Mouse (Mus musculus): Measurements from ENCODE around the gene Tbcc.
"Not testable (repeated sequence)": the region's sequence is repeated elsewhere in the genome, so short reads cannot be mapped to it uniquely, and the experiment has no call there.

The Tbcc gene

DNA sequence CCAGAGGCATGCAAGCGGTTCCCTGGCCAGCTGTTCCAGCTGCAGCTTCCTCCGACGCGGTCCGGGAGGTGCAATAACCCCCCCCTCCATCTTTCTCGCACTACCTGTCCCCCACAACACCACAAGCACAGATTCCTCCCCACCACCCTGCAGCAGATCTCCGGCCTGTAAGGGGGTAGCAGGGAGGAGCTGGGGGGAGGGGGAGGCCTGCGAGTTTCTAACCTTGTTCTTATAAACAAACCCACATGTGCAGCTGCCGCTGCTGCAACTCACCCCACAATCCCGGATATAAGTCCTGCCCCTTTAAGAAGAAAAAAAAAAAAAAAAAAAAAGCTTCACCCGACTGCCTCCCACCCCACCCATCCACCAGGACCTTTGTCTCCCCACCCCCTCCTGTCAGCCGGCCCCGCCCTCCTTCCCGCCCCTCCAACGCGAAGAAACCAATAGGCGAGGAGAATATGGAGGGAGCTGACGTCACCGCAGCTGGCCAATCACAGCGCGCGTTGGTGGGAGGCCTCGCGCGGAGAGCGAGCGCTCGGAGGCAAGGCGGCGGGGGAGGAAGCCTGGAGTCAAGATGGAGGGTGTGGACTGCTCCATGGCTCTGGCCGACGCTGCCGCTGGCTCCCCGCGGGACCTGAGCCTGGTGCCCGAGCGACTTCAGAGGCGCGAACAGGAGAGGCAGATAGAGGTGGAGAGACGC, at the start of gene Tbcc:
Gene Tbcc (plus strand): TSS at position 569 of the 700 bp plus-strand sequence.
- DNase-seq: peak; percentile 92 to 93

DNA sequence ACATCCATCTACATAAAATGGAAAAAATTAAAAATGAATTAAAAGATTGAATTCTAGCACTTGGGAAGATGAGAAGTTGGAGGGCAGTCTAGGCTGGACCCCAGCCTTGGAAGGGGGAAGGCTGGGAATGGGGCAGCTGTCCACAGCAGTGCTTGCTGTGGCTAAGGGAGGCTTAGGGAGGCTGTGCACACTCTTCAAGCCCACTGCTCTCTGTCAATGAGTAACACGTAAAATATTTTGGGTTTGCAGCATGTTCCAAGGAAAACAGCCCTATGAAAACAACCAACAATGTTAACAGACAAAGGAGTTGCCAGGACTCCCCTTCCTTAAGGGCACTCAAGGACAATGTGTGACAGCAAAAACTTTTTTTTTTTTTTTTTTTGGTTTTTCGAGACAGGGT, 47.5 kb upstream of the Tbcc start:
- DNase-seq: no peak

DNA sequence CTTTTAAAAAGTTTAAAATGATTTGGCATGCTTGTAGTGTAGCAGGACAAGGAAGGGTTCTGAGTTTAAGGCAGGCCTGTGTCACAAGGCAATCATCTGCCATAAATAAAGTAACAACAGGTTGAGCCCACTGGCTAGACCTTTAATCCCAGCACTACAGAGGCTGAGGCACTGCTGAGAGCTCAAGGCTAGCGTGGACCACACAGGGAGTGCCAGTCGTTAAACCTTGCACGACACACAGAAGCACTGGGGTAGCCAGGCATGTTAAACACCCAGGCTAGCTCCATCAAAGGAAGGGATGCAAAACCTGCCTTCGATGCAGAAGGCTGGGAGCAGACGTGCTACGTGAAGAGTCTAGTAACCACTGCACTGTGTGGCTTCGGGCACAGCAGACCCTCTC, 46.8 kb upstream of the Tbcc start:
- no peak for DNase-seq

DNA sequence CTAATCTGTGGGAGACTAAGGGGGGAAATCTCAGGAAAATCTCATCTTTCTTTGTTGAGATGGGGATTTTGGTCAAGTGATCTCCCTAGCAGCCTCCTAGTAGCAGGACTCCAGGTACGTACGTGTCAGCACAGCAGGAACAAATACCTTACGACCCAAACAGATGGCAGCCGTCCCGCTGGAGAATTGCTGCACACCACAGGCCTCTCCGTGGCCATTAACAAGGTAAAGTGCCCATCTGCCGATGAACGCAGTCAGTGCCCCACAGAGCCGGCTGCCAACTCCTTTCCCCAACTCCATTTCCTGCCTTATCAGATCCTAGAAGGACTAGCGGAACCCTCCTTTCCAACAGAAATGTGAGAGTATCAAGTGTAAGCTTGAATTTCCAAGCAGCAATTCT, 45.7 kb upstream of the Tbcc start:
- no peak for DNase-seq

DNA sequence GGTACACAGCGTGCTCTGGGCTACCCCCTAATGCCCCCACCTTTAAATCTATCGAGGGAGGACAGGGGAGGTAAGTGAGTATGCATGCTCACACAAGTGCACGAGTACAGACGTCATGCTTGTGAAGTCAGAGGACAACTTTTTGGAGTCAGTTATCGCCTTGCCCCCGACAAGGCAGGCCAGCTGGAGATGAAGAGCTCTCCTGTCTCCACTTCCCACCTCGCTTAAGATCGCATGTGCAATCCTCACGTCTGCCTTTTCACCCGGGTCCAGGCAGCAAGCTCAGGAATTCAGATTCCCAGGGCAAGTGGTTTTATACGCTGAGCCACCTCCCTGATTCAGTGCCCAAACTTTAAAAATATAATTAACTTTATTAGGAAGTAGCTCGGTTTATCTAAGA, 45.2 kb upstream of the Tbcc start:
- no peak for DNase-seq

DNA sequence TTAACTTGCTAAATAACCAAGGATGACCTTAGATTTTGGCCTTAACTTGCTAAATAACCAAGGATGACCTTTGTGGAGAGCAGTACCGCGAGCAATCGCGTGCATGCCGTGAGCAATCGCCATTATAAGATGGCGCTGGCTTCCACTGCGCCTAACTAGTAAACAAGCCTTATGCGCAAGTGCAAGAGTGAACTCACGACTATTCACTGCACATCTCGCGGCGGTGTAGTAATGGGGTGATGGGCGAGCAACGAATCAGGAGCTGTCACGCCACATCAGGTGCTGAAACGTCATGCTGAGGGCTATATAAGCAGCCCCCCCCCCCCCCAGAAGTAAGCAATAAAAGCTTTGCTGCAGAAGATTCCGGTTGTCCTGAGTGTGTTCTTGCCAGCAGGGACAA, 43.9 kb upstream of the Tbcc start:
- DNase-seq: not testable (repeated sequence)

DNA sequence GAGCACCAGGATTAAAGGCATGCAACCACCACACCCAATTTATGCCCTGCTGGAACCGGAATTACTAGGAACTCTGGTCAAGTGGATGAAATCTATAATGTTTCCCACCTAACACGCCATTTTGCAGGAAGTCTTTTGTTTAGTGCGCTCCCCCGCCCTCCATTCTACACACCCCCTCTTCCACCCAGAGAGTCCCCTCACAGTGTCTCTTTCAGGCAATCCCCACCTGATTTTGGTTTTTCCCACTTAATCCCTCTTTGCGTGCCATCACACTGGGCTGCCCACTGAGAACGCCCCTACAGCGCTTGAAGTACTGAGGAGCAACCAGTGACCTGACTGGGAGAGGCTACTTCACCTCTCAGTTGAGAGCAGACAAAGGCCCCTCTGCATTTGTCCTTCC, 43.3 kb upstream of the Tbcc start:
- DNase-seq: no peak

DNA sequence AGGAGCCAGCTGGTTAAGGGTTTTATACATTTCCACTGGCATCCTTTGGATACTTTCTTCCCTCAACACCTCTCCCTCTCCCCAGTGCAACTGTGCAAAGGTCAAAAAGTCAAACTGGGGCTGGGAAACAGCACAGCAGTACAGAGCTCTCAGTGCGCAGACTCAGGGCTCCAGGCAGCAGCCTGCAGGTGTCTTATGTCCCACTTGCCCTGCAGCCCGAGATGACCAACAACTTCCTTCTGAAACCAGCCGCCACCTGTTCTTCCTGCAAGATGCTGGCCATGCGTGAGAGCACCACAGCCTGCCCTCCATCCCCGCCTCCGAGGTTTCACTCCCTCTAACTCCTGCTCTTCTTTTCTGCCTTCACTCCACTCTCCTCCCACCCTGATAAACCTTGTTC, 37.8 kb upstream of the Tbcc start:
- peak; percentile 49 to 67 for DNase-seq

DNA sequence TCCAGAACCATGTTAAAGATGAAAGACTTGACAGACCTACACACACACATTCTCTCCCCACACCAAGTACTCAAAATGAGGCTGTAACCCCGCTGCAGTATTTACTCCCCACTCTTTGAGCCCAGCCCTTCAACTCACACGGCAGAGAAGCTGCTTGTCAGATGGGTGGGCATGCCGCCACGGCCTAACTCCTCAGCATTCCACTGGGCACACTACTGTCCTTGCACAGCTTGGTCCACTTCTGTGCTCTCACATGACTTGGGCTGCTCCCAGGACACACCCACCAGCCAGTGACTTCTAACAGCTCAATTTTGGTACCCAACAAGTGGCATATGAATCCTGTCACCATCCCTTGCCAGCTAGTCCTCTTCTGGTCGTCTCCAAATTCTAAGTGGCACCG, 37.2 kb upstream of the Tbcc start:
- DNase-seq: no peak

DNA sequence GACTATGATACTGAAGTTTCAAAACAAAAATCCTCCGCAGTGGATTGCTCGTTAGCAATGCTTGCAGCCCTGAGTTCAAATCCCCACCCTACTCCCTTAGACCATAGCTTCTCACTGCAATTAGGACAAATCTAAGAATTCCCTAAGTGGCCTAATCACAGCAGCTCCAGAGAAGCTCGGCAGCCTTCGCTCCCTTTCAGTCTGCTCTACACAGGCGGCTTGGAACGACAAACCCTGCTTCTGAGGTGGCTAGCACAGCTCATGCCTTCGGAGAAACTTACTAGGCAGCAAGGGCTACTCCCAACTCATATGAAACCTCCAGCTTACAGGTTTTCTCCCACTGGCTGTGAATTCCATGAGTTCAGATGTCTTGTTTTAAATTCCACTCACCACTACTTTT, 36.4 kb upstream of the Tbcc start:
- no peak for DNase-seq

DNA sequence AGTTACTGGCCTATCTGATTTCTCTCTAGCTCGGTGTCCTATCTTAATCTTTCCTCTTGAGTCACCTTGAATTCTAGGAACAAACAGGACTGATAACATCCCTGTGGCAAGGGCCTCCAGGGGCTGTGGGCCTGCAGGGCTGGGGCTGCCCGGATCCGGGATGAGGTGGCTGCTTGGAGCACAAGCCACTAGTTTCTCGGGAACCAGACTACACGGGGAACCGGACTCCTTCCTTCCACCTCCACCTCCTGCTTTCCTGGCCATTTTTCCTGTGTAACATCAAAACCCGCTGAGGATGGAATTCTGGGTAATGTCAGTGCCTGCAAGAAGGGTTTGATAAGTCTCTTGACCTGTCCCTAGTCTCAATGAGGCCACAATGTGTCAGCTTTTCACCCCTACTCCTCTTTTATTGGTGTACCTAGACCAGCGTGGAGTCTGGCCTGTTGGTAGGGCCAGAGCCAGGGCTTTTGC, 35.8 kb upstream of the Tbcc start:
- DNase-seq: no peak

DNA sequence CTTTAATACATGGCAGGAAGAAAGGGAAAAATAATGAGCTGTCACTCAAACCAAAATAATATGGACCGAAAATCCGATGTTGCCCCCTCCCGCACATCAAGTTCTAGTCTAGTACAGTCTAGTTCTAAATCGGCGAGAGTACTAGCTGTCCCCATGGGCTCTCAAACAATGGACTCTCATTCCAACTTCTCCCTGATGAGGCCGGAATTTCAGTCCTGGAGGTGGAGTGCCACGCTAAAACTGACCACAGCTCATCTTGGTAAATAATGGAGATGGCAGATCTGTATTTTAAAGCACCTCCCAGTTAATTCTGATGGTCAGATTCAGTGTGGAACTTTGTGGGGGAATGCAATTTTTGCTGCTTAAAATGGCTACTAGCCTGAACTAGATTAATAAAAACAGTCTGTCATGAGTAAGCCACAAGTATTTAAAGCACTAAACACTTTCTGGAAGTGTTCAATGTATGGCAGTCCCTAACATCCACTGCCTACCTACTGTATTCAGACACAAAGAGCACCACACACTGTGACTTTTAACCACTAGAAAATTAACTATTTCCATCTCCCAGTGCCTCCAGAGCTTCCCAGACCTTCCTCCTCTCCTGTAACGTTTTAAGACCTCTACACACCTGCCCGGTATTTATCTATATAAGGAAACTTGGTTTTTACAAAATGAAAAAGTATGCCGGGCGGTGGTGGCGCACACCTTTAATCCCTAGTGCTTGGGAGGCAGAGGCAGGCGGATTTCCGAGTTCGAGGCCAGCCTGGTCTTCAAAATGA, 35.0 kb upstream of the Tbcc start:
- DNase-seq: no peak

DNA sequence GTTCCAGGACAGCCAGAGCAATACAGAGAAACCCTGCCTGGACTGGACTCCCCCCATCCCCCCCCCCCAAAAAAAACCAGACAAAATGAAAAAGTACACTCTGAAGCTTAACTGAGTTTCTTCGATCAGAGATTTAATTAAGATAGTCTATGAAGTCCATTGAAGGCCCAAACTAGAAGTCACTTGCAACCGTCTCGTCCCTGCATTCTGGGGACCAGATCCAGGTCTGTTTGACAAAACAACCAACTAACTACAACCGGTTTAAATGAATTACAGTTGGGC, 34.4 kb upstream of the Tbcc start:
- DNase-seq: no peak

DNA sequence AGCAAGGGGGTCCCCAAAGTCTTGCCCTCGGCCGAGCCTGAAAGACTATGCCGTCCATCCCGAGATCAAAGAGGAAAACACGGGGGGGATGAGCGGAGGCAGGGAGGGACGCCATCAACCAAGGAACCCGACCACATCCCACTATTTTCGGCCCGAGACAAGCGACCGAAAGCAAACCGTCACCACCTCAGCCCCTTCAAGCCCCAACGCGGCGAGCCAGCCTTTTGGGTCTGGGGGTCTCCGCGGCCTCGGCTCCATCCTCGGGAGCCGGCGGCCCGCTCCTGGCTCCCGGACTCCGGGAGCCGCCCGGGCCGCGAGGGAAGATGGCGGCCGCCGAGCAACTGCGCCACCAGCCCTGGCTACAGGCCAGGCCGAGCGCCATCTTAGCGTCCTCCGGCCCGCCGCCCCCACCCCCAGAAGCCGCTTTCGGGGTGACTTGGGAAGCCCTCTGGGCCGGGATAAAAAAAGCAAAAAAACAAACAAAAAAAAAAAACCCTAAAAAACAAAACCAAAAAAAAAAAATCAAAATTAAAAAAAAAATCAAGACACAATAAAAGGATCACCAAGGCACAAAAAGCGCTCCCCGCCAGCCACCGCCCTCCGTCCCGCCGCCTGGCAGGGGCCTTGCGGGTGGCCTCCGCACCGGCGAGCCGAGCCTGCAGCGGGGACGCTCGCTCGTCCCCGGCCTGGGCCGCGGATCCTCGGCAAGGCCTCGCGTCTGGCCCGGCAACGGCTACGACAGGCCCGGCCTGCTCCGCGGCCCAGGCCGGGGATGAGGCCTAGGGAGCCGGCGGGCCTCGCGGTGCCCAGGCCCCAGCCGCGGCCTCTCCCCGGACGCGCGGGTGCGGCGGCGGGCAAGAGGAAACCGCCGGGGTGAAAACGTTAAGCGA, 33.8 kb upstream of the Tbcc start:
- DNase-seq: peak; percentile 69 to 81

DNA sequence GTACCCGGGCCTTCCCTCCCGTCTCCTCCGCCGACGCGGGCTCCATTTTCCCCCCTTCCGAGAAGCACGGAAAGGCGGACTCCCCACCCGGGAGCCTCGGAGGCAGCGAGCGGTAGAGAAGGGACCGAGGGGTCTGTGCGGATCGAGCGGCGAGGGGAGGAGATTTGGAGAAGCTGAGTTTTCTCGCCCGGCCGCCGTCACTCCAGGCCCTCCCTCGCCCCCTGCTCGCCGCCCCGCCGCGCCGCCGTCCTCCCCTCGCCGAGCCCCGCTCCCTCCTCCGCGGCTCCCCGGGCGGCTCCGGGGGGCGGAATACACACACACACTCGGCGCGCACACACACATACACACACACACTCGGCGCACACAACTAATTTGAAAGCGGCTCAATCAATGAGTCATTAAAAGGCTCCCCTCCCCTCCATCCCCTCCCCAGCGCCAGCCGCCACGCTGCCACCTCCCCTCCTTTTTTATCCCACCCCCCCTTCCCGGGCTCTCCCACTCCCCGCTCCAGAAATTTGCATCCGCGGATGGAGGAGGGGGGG, 33.1 kb upstream of the Tbcc start:
- DNase-seq: peak; percentile 72 to 75

DNA sequence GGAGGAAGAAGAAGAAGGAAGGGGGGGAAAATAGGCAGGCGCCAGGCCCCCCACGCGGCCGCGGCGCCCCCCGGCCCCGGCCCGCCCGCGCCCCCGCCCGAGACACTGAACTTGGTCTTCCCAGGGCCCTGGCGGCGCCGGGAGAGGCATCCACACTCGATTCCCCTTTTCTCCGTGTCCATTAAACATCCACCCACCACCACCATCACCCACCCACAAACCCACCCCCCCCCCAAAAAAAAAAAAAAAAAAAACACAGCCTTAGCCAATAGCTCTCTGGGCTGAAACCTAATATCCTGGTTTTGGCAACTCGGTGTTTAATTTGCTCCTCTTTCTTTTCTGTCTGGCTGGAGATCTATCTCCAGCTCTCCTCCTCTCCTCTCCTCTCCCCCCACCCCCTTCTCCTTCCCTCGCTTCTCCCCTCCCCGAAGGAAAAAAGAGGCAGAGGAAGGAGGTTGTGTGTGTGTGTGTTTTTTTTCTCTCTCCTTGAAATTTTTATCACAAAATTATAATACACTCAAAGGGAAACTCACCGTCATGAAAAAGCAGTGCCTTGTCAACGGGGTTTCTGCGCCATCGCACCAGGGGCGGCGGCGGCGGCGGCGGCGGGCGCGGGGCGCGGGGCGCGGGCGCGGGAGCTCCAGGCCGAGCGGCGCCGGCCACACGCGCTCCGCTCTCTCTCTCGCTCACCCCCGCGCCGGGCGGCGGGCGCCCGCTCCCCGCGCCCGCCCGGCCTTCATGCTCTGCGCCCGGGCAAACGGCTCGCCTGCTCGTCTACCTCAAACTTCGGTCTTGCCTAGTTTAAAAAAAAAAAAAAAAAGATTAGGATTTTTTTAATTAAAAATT, 32.4 kb upstream of the Tbcc start, which contains the start of gene Bicral:
Gene Bicral (minus strand): TSS at position 580 of the 846 bp plus-strand sequence.
- peak; percentile 60 to 76 for DNase-seq

DNA sequence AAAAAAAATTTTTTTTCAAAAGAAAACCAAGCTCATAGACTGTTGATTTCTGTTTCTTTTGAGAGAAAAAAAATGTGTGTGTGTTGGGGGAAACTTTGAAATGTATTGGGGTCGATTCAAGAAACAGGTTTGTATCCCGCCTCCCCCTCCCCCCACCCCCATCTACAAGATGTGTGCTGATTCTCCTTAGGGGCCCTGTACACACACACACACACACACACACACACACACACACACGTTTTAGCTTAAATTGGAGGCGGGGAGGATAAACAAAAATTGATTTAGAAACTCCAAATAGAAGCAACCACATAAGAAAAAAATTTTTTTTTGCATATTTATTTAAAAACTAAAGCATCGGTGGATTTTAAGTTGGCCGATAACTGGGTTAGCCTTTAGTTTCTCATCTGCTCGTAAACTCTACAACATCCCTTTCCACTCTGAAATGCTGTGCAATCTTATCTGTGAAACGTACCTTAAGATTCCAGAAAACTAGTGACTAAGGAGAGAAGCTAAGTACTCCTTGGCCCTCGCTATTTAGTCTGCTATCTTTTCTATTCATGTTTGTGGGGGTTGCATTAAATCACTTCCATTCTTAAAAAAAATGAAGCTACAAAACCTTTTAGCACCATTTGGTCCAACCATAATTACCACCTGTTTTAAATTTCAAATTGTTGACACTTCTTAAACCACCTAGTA, 31.6 kb upstream of the Tbcc start:
- no peak for DNase-seq

DNA sequence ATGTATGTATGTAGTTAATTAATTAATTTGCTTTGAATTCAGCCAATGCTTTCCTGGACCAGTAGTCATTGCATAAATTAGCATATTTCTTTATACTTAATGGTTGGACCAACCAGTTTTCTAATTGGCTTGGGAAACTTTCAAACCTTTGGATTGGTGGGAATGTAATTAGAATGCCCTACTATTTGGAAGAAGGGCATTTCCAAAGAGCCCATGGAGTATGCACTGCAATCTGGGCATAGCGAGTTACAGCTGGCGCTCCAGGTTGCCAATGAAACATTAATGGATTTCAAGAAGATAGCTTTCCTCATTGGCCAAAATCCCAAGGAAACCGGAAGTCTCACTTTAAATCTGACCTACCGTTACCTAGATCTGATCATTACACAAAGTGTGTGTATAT, 30.4 kb upstream of the Tbcc start:
- DNase-seq: no peak

DNA sequence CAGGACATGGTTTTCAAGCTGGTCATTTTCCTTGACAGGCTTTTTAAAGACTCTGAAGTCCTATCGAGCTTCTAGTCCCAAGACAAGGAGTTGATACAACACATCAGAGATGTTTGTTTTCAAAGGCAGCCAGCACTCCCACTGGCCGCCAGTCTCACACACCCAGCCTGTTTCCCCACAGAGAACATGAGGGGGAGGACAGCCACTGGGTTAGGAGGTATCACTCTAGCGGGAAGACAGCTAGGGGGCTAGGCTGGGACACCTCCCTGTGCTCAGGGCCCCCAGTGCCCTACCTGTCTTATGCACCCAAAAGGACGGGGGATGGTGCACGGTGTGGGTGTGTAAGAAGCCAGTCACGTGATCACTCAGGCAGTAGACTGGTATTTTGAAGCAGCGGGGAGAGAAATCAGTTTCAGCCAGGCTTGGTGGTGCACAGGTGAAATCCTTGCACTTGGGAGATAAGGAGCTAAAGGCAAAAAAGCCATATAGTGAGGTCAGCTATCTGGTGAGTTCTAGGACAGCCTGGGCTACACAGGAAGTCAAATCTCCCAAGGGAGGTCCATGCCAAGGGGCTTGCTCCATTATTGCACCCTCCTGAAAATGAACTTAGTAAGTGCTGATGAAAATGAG, 25.8 kb upstream of the Tbcc start:
- no peak for DNase-seq

DNA sequence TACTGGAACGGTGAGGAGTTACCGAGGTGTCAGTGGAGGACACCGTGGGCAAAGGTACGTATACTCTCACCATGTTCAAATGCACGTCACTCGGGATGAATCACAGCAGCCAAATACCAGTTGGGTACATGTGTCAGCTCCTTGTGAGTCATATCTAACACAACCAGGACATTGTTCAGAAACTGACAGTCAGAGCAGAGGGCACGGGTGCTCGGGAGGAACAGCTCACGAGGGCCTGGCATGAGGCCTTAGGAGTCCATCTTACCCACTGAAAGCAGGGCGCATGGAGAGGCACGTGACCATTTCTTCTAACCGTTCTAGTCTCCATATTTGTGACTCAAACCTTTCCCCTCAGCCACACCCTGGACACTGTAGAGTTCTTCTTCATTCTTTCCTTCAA, 23.6 kb upstream of the Tbcc start:
- no peak for DNase-seq

DNA sequence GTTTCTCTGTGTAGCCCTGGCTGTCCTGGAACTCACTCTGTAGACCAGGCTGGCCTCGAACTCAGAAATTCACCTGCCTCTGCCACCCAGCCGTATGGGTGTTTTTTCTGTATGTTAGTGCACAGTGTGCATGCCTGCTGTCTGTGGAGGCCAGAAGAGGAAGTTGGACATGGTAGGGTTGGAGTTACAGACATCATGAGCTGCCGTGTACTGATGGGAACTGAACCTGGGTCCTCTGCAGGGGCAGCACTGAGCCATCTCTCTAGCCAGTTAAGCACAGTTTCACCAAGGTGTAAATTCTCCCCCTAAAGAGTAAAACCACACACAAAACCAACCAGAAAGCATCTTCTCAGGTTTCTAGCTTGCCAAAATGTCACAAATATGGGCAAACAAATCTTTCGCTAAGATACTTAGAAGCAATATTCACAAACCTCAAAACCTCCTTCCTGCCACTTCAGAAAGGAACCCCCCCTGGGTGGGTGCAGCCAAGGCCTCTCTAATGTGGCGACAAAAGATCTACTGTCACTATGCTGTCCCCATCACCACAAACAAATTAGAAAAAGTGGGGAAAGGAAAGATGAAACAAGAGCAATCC, 20.2 kb upstream of the Tbcc start:
- no peak for DNase-seq
